Mouse (Mus musculus) macrophage (primary cell): ENCODE results near the gene Shf. TPM values are rescaled to one million over a fixed set of nuclear protein-coding genes. Genes with fewer than 3 reads are reported as not detected.

Source experiments
- H3K27ac ChIP-seq: fragments of 350-480 bp; formaldehyde crosslinking; 2 replicates; pipeline ENCODE4 v1.9.0; 2021
- H3K36me3 ChIP-seq: fragments of 350-480 bp; formaldehyde crosslinking; 2 replicates; pipeline ENCODE4 v1.9.0; 2021; ENCODE audit errors: inconsistent target
- H3K4me3 ChIP-seq: fragments of 350-480 bp; formaldehyde crosslinking; 2 replicates; pipeline ENCODE4 v1.9.0; 2021; ENCODE audit errors: inconsistent target
- H3K79me2 ChIP-seq: fragments of 350-480 bp; formaldehyde crosslinking; 2 replicates; pipeline ENCODE4 v1.9.0; 2021; ENCODE audit errors: inconsistent target
- WGBS: methylation state at CpG from one replicate; pipeline ENCODE4 v1.1.7; 2026; ENCODE audit warnings: inconsistent platforms; ENCODE audit not compliant: missing documents; 5-methylcytosine and 5-hydroxymethylcytosine counted together
- polyA plus RNA-seq: library from polyadenylated mRNA; stranded (reverse); fragments of 250-400 nt; gene quantifications from 3 replicates; pipeline ENCODE4 v1.2.4, GENCODE M21; 2018; ENCODE audit warnings: inconsistent platforms

Gene Shf
- polyA plus RNA-seq, 1 experiment from 2014 or later = 0.98 TPM

GRCm38 (mm10) chr2:122311561-122311960 is 57.4 kb downstream of the Shf start:
- no peaks in the 10 kb centered on the region for H3K36me3 ChIP-seq
- H3K79me2 ChIP-seq = no peaks in the 10 kb centered on the region
- 95% methylated on average over 2 of the region's 2 CpGs for WGBS
- no peak overlapping the region for H3K27ac ChIP-seq
- H3K4me3 ChIP-seq = no peak overlapping the region

GRCm38 (mm10) chr2:122309647-122310046 is 59.3 kb downstream of the Shf start:
- Histone ChIP-seq H3K27ac (no peak overlapping the region), H3K4me3 (no peak overlapping the region), H3K36me3 (no peaks in the 10 kb centered on the region), H3K79me2 (no peaks in the 10 kb centered on the region)
- 33% methylated on average over 3 of the region's 3 CpGs for WGBS

GRCm38 (mm10) chr2:122306184-122306583 is 62.8 kb downstream of the Shf start:
- WGBS = 0% methylated on average over 4 of the region's 4 CpGs
- H3K4me3 ChIP-seq = no peak overlapping the region
- H3K27ac ChIP-seq = no peak overlapping the region
- H3K79me2 ChIP-seq = no peaks in the 10 kb centered on the region
- H3K36me3 ChIP-seq = no peaks in the 10 kb centered on the region

GRCm38 (mm10) chr2:122305097-122305892 is 63.7 kb downstream of the Shf start:
- Histone ChIP-seq H3K79me2 (no peaks in the 10 kb centered on the region), H3K27ac (no peak overlapping the region), H3K36me3 (no peaks in the 10 kb centered on the region), H3K4me3 (no peak overlapping the region)
- WGBS = 91% methylated on average over 16 of the region's 16 CpGs

GRCm38 (mm10) chr2:122304544-122304943 is 64.4 kb downstream of the Shf start:
- H3K27ac ChIP-seq = no peak overlapping the region
- no peak overlapping the region for H3K4me3 ChIP-seq
- 96% methylated on average over 6 of the region's 6 CpGs for WGBS
- H3K36me3 ChIP-seq = no peaks in the 10 kb centered on the region
- no peaks in the 10 kb centered on the region for H3K79me2 ChIP-seq

- Histone ChIP-seq H3K36me3 (no peaks in the 10 kb centered on the region), H3K4me3 (no peak overlapping the region), H3K27ac (no peak overlapping the region), H3K79me2 (no peaks in the 10 kb centered on the region)
- WGBS = 21% methylated on average over 9 of the region's 9 CpGs
These were observed 66.3 kb downstream of the Shf start for GRCm38 (mm10) chr2:122302574-122303241.

- no peaks in the 10 kb centered on the region for H3K36me3 ChIP-seq
- H3K27ac ChIP-seq = no peak overlapping the region
- no peak overlapping the region for H3K4me3 ChIP-seq
- H3K79me2 ChIP-seq = no peaks in the 10 kb centered on the region
- WGBS = 12% methylated on average over 23 of the region's 23 CpGs
These were observed 66.9 kb downstream of the Shf start for GRCm38 (mm10) chr2:122301921-122302573.

GRCm38 (mm10) chr2:122301081-122301920 is 67.7 kb downstream of the Shf start:
- Histone ChIP-seq H3K79me2 (no peaks in the 10 kb centered on the region), H3K27ac (no peak overlapping the region), H3K4me3 (no peak overlapping the region), H3K36me3 (no peaks in the 10 kb centered on the region)
- 3% methylated on average over 48 of the region's 48 CpGs for WGBS

GRCm38 (mm10) chr2:122300656-122301020 is 68.3 kb downstream of the Shf start:
- Histone ChIP-seq H3K79me2 (no peaks in the 10 kb centered on the region), H3K27ac (no peak overlapping the region), H3K4me3 (no peak overlapping the region), H3K36me3 (no peaks in the 10 kb centered on the region)
- WGBS = 11% methylated on average over 14 of the region's 14 CpGs

GRCm38 (mm10) chr2:122299911-122300655 is 68.9 kb downstream of the Shf start:
- WGBS = 21% methylated on average over 14 of the region's 14 CpGs
- Histone ChIP-seq H3K79me2 (no peaks in the 10 kb centered on the region), H3K27ac (no peak overlapping the region)

More at GRCm38 (mm10) chr2:122299911-122300655, 68.9 kb downstream of the Shf start:
- H3K4me3 ChIP-seq = no peak overlapping the region
- H3K36me3 ChIP-seq = no peaks in the 10 kb centered on the region

Other genes starting within 250 kb of the Shf start
- 8,759 to 13,911 TPM (median 12,544 TPM) in 3 replicates for gene B2m, start 221.5 kb downstream of the Shf start, polyA plus RNA-seq
- 0.07 to 0.12 TPM in 2 of 3 replicates, not detected in the other for gene Trim69, start 208.5 kb downstream of the Shf start, polyA plus RNA-seq
- 0.40 to 0.81 TPM in 2 of 3 replicates, not detected in the other for gene Patl2, start 183.0 kb downstream of the Shf start, polyA plus RNA-seq
- not detected in 3 replicates for gene Terb2, start 182.9 kb downstream of the Shf start, polyA plus RNA-seq
- gene Sord, start 134.4 kb downstream of the Shf start, polyA plus RNA-seq = 37.5 to 135 TPM (median 99.9 TPM) in 3 replicates
- gene Duox2, start 70.7 kb downstream of the Shf start, polyA plus RNA-seq = not detected in 3 replicates
- gene Duoxa2, start 70.3 kb downstream of the Shf start, polyA plus RNA-seq = not detected in 3 replicates
- not detected in 3 replicates for gene Duoxa1, start 55.4 kb downstream of the Shf start, polyA plus RNA-seq
- not detected in 3 replicates for gene Duox1, start 53.5 kb downstream of the Shf start, polyA plus RNA-seq
- gene Slc28a2, start 57.3 kb upstream of the Shf start, polyA plus RNA-seq = 7.0 to 11.5 TPM (median 10.0 TPM) in 3 replicates
- gene Gm14085, start 115.8 kb upstream of the Shf start, polyA plus RNA-seq = 0.04 TPM in 1 of 3 replicates, not detected in the others
- gene Gatm, start 242.1 kb upstream of the Shf start, polyA plus RNA-seq = 26.1 to 69.5 TPM (median 54.1 TPM) in 3 replicates